Mouse (Mus musculus) CH12.LX (cell line): ENCODE measurements around the gene Ccdc88b. TPM values are rescaled to one million over a fixed set of nuclear protein-coding genes. Genes with fewer than 3 reads are reported as not detected.

ENCODE experiments used
- DNase-seq: peaks from one replicate; pipeline ENCODE4 v3.0.0-alpha.2; 2013; ENCODE audit errors: extremely low read depth
- H3K27ac ChIP-seq: 2 replicates; pipeline ENCODE4 v1.5.1; 2012; ENCODE audit warnings: low read depth, mild to moderate bottlenecking, control low read depth, moderate library complexity; ENCODE audit not compliant: insufficient read depth
- H3K27me3 ChIP-seq: replicated peaks from 2 replicates; pipeline ENCODE3; 2012; ENCODE audit warnings: inconsistent platforms
- H3K36me3 ChIP-seq, 2 experiments: replicated peaks in 1 of 2; 2 replicates each; pipeline versions ENCODE3 to v1.6.1; 2012; ENCODE audit warnings: inconsistent platforms in 1 of 2, low read length in 1 of 2, mild to moderate bottlenecking in 1 of 2, mixed read lengths in 1 of 2, moderate library complexity in 1 of 2; ENCODE audit not compliant: control insufficient read depth in 1 of 2, insufficient read depth in 1 of 2
- H3K4me1 ChIP-seq, 2 experiments: 2 replicates each; pipeline ENCODE4 v1.6.1; 2012; ENCODE audit warnings: inconsistent platforms in 1 of 2, moderate library complexity in 1 of 2; ENCODE audit not compliant: insufficient read depth in 2 of 2, control insufficient read depth in 1 of 2
- H3K4me2 ChIP-seq: 2 replicates; pipeline ENCODE4 v1.6.1; 2012; ENCODE audit warnings: low read depth, mild to moderate bottlenecking, control low read depth; ENCODE audit not compliant: poor library complexity, insufficient read depth, severe bottlenecking
- H3K4me3 ChIP-seq, 3 experiments: fragments of 150-350 bp in 1 of 3; sonication (generic) in 1 of 3; replicated peaks in 1 of 3; 2 replicates each; pipeline versions ENCODE3 to v1.5.1; 2011 to 2012; ENCODE audit warnings: low read depth in 2 of 3, low read length in 2 of 3, mild to moderate bottlenecking in 2 of 3, moderate library complexity in 2 of 3, control low read depth in 1 of 3, improper control_type of control experiment in 1 of 3, inconsistent platforms in 1 of 3, mixed read lengths in 1 of 3; ENCODE audit not compliant: poor library complexity in 1 of 3
- H3K79me2 ChIP-seq: replicated peaks from 2 replicates; pipeline ENCODE4 v1.6.1; 2012; ENCODE audit warnings: mild to moderate bottlenecking, moderate library complexity; ENCODE audit not compliant: control insufficient read depth, poor library complexity, insufficient read depth, severe bottlenecking; ENCODE audit errors: extremely low read depth
- H3K9ac ChIP-seq: 2 replicates; pipeline ENCODE4 v1.6.1; 2012; ENCODE audit warnings: low read depth, mild to moderate bottlenecking, control low read depth, moderate library complexity; ENCODE audit not compliant: insufficient read depth
- H3K9me3 ChIP-seq: replicated peaks from 2 replicates; pipeline ENCODE3; 2012; ENCODE audit warnings: low read length, inconsistent platforms, mixed read lengths
- BHLHE40 ChIP-seq: IDR thresholded peaks from 2 replicates; pipeline ENCODE4 v1.6.1; 2011; ENCODE audit warnings: mild to moderate bottlenecking, low read depth, low read length, improper control_type of control experiment
- CHD1 ChIP-seq: IDR thresholded peaks from 2 replicates; pipeline ENCODE4 v1.6.1; 2012; ENCODE audit warnings: low read depth, low read length, improper control_type of control experiment, inconsistent platforms
- CHD2 ChIP-seq: IDR thresholded peaks from 2 replicates; pipeline ENCODE4 v1.6.1; 2011; ENCODE audit warnings: low read length, improper control_type of control experiment
- CTCF ChIP-seq, 2 experiments: IDR thresholded peaks in 1 of 2; conservative IDR thresholded peaks in 1 of 2; 2 replicates each; pipeline ENCODE4 v1.5.1; 2011 to 2012; ENCODE audit warnings: low read depth in 2 of 2, low read length in 2 of 2, improper control_type of control experiment in 1 of 2, inconsistent platforms in 1 of 2, mild to moderate bottlenecking in 1 of 2, moderate library complexity in 1 of 2
- E2F4 ChIP-seq: IDR thresholded peaks from 2 replicates; pipeline ENCODE4 v1.6.1; 2011; ENCODE audit warnings: low read depth, low read length, improper control_type of control experiment; ENCODE audit not compliant: insufficient replicate concordance
- ELF1 ChIP-seq: IDR thresholded peaks from 2 replicates; pipeline ENCODE4 v1.6.1; 2014; ENCODE audit warnings: low read depth, mild to moderate bottlenecking, inconsistent platforms, low read length, improper control_type of control experiment
- EP300 ChIP-seq: IDR thresholded peaks from 2 replicates; pipeline ENCODE4 v1.6.1; 2011; ENCODE audit warnings: low read length, improper control_type of control experiment
- GABPA ChIP-seq: IDR thresholded peaks from 2 replicates; pipeline ENCODE4 v1.6.1; 2012; ENCODE audit warnings: low read depth, low read length, improper control_type of control experiment, inconsistent platforms; ENCODE audit not compliant: insufficient replicate concordance
- HCFC1 ChIP-seq: IDR thresholded peaks from 2 replicates; pipeline ENCODE4 v1.6.1; 2012; ENCODE audit warnings: low read depth, mild to moderate bottlenecking, inconsistent platforms, low read length, improper control_type of control experiment
- IRF4 ChIP-seq: IDR thresholded peaks from 2 replicates; pipeline ENCODE4 v1.6.1; 2014; ENCODE audit warnings: low read depth, mild to moderate bottlenecking, inconsistent platforms, low read length, improper control_type of control experiment
- JUN ChIP-seq: IDR thresholded peaks from 2 replicates; pipeline ENCODE4 v1.6.1; 2011; ENCODE audit warnings: low read depth, mild to moderate bottlenecking, low read length, improper control_type of control experiment, moderate library complexity; ENCODE audit not compliant: insufficient read depth
- JUND ChIP-seq: conservative IDR thresholded peaks from 2 replicates; pipeline ENCODE4 v1.6.1; 2011; ENCODE audit warnings: low read depth, low read length, improper control_type of control experiment
- KAT2A ChIP-seq: IDR thresholded peaks from 2 replicates; pipeline ENCODE4 v1.6.1; 2012; ENCODE audit warnings: low read length, improper control_type of control experiment, inconsistent platforms; ENCODE audit not compliant: insufficient replicate concordance
- MAFK ChIP-seq: IDR thresholded peaks from 2 replicates; pipeline ENCODE4 v1.6.1; 2011; ENCODE audit warnings: low read length, improper control_type of control experiment; ENCODE audit not compliant: insufficient replicate concordance
- MAZ ChIP-seq: IDR thresholded peaks from 2 replicates; pipeline ENCODE4 v1.6.1; 2012; ENCODE audit warnings: low read depth, mild to moderate bottlenecking, inconsistent platforms, low read length, improper control_type of control experiment, moderate library complexity
- MEF2A ChIP-seq: IDR thresholded peaks from 2 replicates; pipeline ENCODE4 v1.6.1; 2014; ENCODE audit warnings: low read depth, mild to moderate bottlenecking, inconsistent platforms, low read length, improper control_type of control experiment, borderline replicate concordance
- MXI1 ChIP-seq: IDR thresholded peaks from 2 replicates; pipeline ENCODE4 v1.6.1; 2011; ENCODE audit warnings: mild to moderate bottlenecking, low read depth, low read length, improper control_type of control experiment
- MYC ChIP-seq: IDR thresholded peaks from 2 replicates; pipeline ENCODE4 v1.6.1; 2011; ENCODE audit warnings: low read depth, mild to moderate bottlenecking, improper control_type of control experiment, low read length
- NELFE ChIP-seq: IDR thresholded peaks from 2 replicates; pipeline ENCODE4 v1.6.1; 2011; ENCODE audit warnings: low read depth, low read length, improper control_type of control experiment
- NRF1 ChIP-seq: IDR thresholded peaks from 2 replicates; pipeline ENCODE4 v1.6.1; 2014; ENCODE audit warnings: low read depth, mild to moderate bottlenecking, inconsistent platforms, low read length, improper control_type of control experiment, moderate library complexity
- PAX5 ChIP-seq: IDR thresholded peaks from 2 replicates; pipeline ENCODE4 v1.6.1; 2012; ENCODE audit warnings: low read length, inconsistent platforms, mixed read lengths
- POLR2A ChIP-seq: IDR thresholded peaks from 2 replicates; pipeline ENCODE4 v1.6.1; 2011; ENCODE audit warnings: low read depth, mild to moderate bottlenecking, improper control_type of control experiment, low read length
- POLR2AphosphoS2 ChIP-seq: IDR thresholded peaks from 2 replicates; pipeline ENCODE4 v1.6.1; 2011; ENCODE audit warnings: low read depth, low read length, improper control_type of control experiment
- RAD21 ChIP-seq: IDR thresholded peaks from 2 replicates; pipeline ENCODE4 v1.6.1; 2011; ENCODE audit warnings: low read depth, mild to moderate bottlenecking, low read length, improper control_type of control experiment, moderate library complexity
- RCOR1 ChIP-seq: conservative IDR thresholded peaks from 2 replicates; pipeline ENCODE4 v1.6.1; 2012; ENCODE audit warnings: low read depth, mild to moderate bottlenecking, inconsistent platforms, low read length, improper control_type of control experiment
- SIN3A ChIP-seq: IDR thresholded peaks from 2 replicates; pipeline ENCODE4 v1.6.1; 2012; ENCODE audit warnings: low read length, improper control_type of control experiment, inconsistent platforms
- TCF12 ChIP-seq: IDR thresholded peaks from 2 replicates; pipeline ENCODE4 v1.6.1; 2014; ENCODE audit warnings: low read depth, mild to moderate bottlenecking, inconsistent platforms, low read length, improper control_type of control experiment
- UBTF ChIP-seq: IDR thresholded peaks from 2 replicates; pipeline ENCODE4 v1.6.1; 2012; ENCODE audit warnings: low read depth, mild to moderate bottlenecking, inconsistent platforms, low read length, improper control_type of control experiment, moderate library complexity
- USF1 ChIP-seq: IDR thresholded peaks from 2 replicates; pipeline ENCODE4 v1.6.1; 2014; ENCODE audit warnings: low read depth, mild to moderate bottlenecking, inconsistent platforms, low read length, improper control_type of control experiment
- USF2 ChIP-seq: conservative IDR thresholded peaks from 2 replicates; pipeline ENCODE4 v1.6.1; 2011; ENCODE audit warnings: low read depth, low read length, improper control_type of control experiment
- ZC3H11A ChIP-seq: IDR thresholded peaks from 2 replicates; pipeline ENCODE4 v1.6.1; 2012; ENCODE audit warnings: low read depth, mild to moderate bottlenecking, inconsistent platforms, low read length, improper control_type of control experiment
- ZKSCAN1 ChIP-seq: IDR thresholded peaks from 2 replicates; pipeline ENCODE4 v1.6.1; 2012; ENCODE audit warnings: low read depth, inconsistent platforms, low read length, improper control_type of control experiment, borderline replicate concordance
- ZMIZ1 ChIP-seq: IDR thresholded peaks from 2 replicates; pipeline ENCODE4 v1.6.1; 2012; ENCODE audit warnings: low read depth, mild to moderate bottlenecking, inconsistent platforms, low read length, improper control_type of control experiment
- ZNF384 ChIP-seq: IDR thresholded peaks from 2 replicates; pipeline ENCODE4 v1.6.1; 2012; ENCODE audit warnings: low read depth, low read length, improper control_type of control experiment, inconsistent platforms
- dilution Hi-C: fragments of 300-500 bp; cut with MboI; formaldehyde crosslinking; loops from 2 replicates; pipeline ENCODE4 v1.14.3; 2020; ENCODE audit warnings: low sequenced_read_pairs; ENCODE audit not compliant: extremely low pct_unique_long_range_greater_than_20kb, extremely low pct_ligation_motif_present
- in situ Hi-C: fragments of 300-500 bp; cut with MboI; formaldehyde crosslinking; loops from 3 replicates; pipeline ENCODE4 v1.14.3; 2019; ENCODE audit warnings: low sequenced_read_pairs, low pct_ligation_motif_present, low pct_unique_long_range_greater_than_20kb, mixed read lengths
- polyA plus RNA-seq: library from polyadenylated mRNA; unstranded; fragments of >175 nt; gene quantifications from 2 replicates; pipeline ENCODE4 v1.2.1, GENCODE M21; 2012; ENCODE audit warnings: low read depth; ENCODE audit not compliant: insufficient read length
- total RNA-seq, 2 experiments: library from RNA; depleted of rRNA; stranded (reverse); fragments of 300-350 nt in 1 of 2; fragments of >200 nt in 1 of 2; gene quantifications; 2 replicates each; pipeline ENCODE4 v1.2.3; 2012 to 2014

Ccdc88b gene
- total and polyA plus RNA-seq, 3 experiments = 20.5 to 76.4 (median 53.0) TPM

GRCm38 (mm10) chr19:6871574-6872271 is 13.7 kb upstream of the Ccdc88b start (continued):
- TF ChIP-seq GABPA (no peak), KAT2A (no peak), POLR2AphosphoS2 (no peak), JUND (no peak), CHD1 (no peak), CTCF (conservative IDR thresholded peaks at IDR 0.05 in 1 of 2, IDR thresholded peaks at IDR 0.05 in 1 of 2; ENCODE audit: low read depth in 2 of 2, low read length in 2 of 2) (peak; percentile 47 to 79), ZC3H11A (no peak), BHLHE40 (peak; percentile 31), UBTF (no peak), E2F4 (no peak), MAZ (peak; percentile 55; the same call in 1 of the 2 replicates), MXI1 (peak; percentile 40; the same call in 1 of the 2 replicates), ELF1 (no peak), ZKSCAN1 (no peak), NRF1 (0 out of 2 replicates have a peak, but pooled peaks have one; percentile 15), MYC (0 out of 2 replicates have a peak, but pooled peaks have one; percentile 52), JUN (no peak)

DNA sequence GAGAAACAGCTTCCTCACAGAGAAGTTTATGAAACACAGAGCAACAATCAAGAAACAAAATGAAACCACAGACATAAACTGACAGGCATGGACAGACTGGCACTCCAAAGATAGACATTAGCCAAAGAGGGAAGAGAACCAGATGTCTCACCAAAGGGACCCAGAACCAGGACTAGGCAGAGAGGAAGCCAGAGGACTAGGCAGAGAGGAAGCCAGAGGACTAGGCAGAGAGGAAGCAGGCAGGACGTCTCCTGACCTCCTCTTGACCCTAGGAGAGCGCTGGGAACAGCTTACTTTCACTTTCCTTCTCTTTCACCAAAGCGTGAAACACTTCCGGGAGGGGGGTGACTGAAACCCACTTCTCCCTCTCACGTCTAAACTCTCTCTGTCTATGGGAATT is 11.3 kb upstream of the Ccdc88b start:
- peak; percentile 72 for DNase-seq
- no peaks in the 10 kb centered on the region for H3K27me3 ChIP-seq
- peaks cover 6% of the 10 kb centered on the region for H3K9me3 ChIP-seq
- H3K36me3 ChIP-seq = peaks cover 0 to 6% of the 10 kb centered on the region in 2 experiments
- H3K9ac ChIP-seq = peak overlapping the region; percentile 43
- H3K4me3 ChIP-seq = peak overlapping the region; percentile 40 to 47 (median 45)
- in situ Hi-C loops (no loop called here), dilution Hi-C loops (no loop called here)
- peaks cover 8 to 37% of the 10 kb centered on the region in 2 experiments for H3K4me1 ChIP-seq
- H3K79me2 ChIP-seq = no peaks in the 10 kb centered on the region
- peak overlapping the region; percentile 64 for H3K4me2 ChIP-seq
- H3K27ac ChIP-seq = peak overlapping the region; percentile 59
- TF ChIP-seq BHLHE40 (peak; percentile 78), MAFK (no peak), POLR2A (0 out of 2 replicates have a peak, but pooled peaks have one; percentile 30), UBTF (no peak), KAT2A (no peak), MEF2A (no peak), NRF1 (no peak), IRF4 (peak; percentile 79), HCFC1 (peak; percentile 47; the same call in 1 of the 2 replicates), CHD1 (no peak), SIN3A (no peak), POLR2AphosphoS2 (peak; percentile 50; the same call in 1 of the 2 replicates), USF2 (no peak), ZMIZ1 (no peak), ZNF384 (no peak), PAX5 (no peak), ELF1 (peak; percentile 79), RCOR1 (no peak), TCF12 (no peak), GABPA (no peak), JUND (no peak), RAD21 (no peak), USF1 (no peak), EP300 (peak; percentile 75), CHD2 (no peak), NELFE (no peak), ZC3H11A (no peak)
